Mouse (Mus musculus): ENCODE data around the gene Dpysl4. TPM values are rescaled to one million over a fixed set of nuclear protein-coding genes. Genes with fewer than 3 reads are reported as not detected.

Gene Dpysl4
- total and polyA plus RNA-seq, 3 experiments = not detected

DNA sequence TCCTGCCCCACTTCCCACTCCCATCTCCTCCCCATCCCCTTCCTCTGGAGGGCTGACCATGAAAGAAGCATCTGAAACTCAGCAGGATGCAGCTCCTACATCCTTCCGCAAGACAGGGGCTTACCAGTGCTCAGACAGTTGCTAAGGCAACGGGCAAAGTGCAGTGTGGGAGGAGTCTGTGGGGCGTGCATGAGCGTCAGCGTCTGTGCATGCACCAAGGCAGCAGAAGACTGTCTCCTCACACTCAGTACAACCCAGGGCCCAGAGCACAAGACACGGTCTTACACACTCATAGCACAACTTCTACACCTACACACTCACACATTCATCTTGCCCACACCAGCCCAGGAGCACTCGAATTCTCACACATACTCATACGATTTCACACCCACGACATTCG, 65.3 kb downstream of the Dpysl4 start:
- Histone ChIP-seq H3K79me2 (replicated peaks; ENCODE audit: control insufficient read depth, extremely low read depth, insufficient read depth, poor library complexity, severe bottlenecking) (no peaks in the 10 kb centered on the region), H3K36me3 (replicated peaks in 1 of 2; ENCODE audit: control insufficient read depth in 1 of 2, insufficient read depth in 1 of 2, low read length in 1 of 2) (no peaks in the 10 kb centered on the region), H3K4me2 (ENCODE audit: insufficient read depth, low read depth, poor library complexity, severe bottlenecking) (no peak overlapping the region), H3K9ac (ENCODE audit: insufficient read depth, low read depth) (no peak overlapping the region), H3K4me1 (ENCODE audit: control insufficient read depth in 1 of 2, insufficient read depth in 2 of 2) (peaks cover 0 to 1% of the 10 kb centered on the region in 2 experiments; a peak in 1 of 4 replicates), H3K4me3 (replicated peaks in 1 of 3; ENCODE audit: low read depth in 2 of 3, low read length in 2 of 3, poor library complexity in 1 of 3) (no peak overlapping the region), H3K27ac (ENCODE audit: insufficient read depth, low read depth) (no peak overlapping the region), H3K9me3 (replicated peaks; ENCODE audit: low read length) (no peaks in the 10 kb centered on the region), H3K27me3 (replicated peaks) (peaks cover 96% of the 10 kb centered on the region)
- in situ Hi-C loops (cut with MboI; ENCODE audit: low pct_ligation_motif_present, low pct_unique_long_range_greater_than_20kb, low sequenced_read_pairs) = no loop called here
- no peak for TF ChIP-seq MAX (IDR thresholded peaks at IDR 0.05; ENCODE audit: low read length)
- no peak for TF ChIP-seq USF1 (IDR thresholded peaks at IDR 0.05; ENCODE audit: low read depth, low read length)
- TF ChIP-seq USF2 (conservative IDR thresholded peaks at IDR 0.05; ENCODE audit: low read depth, low read length) = no peak
- no peak for TF ChIP-seq JUN (IDR thresholded peaks at IDR 0.05; ENCODE audit: insufficient read depth, low read depth, low read length)
- no peak for TF ChIP-seq PAX5 (IDR thresholded peaks at IDR 0.05; ENCODE audit: low read length)
- TF ChIP-seq HCFC1 (IDR thresholded peaks at IDR 0.05; ENCODE audit: low read depth, low read length) = no peak
- TF ChIP-seq SIN3A (IDR thresholded peaks at IDR 0.05; ENCODE audit: low read length) = no peak
- TF ChIP-seq ZNF384 (IDR thresholded peaks at IDR 0.05; ENCODE audit: low read depth, low read length) = no peak
- no peak for TF ChIP-seq MXI1 (IDR thresholded peaks at IDR 0.05; ENCODE audit: low read depth, low read length)
- no peak for TF ChIP-seq ZMIZ1 (IDR thresholded peaks at IDR 0.05; ENCODE audit: low read depth, low read length)
- TF ChIP-seq POLR2AphosphoS2 (IDR thresholded peaks at IDR 0.05; ENCODE audit: low read depth, low read length) = no peak
- no peak for TF ChIP-seq EP300 (IDR thresholded peaks at IDR 0.05; ENCODE audit: low read length)
- TF ChIP-seq RAD21 (IDR thresholded peaks at IDR 0.05; ENCODE audit: low read depth, low read length) = no peak
- TF ChIP-seq ZC3H11A (IDR thresholded peaks at IDR 0.05; ENCODE audit: low read depth, low read length) = no peak
- DNase-seq (ENCODE audit: extremely low read depth) = no peak
- dilution Hi-C loops (cut with MboI; ENCODE audit: extremely low pct_ligation_motif_present, extremely low pct_unique_long_range_greater_than_20kb, low sequenced_read_pairs) = no loop called here

Other genes starting within 250 kb of the Dpysl4 start
- 24.3 and 28.9 TPM in 2 replicates for gene Ppp2r2d, start 239.9 kb upstream of the Dpysl4 start, total RNA-seq (2012; rRNA removed)
- 54.1 and 56.3 TPM in 2 replicates for gene Ppp2r2d, start 239.9 kb upstream of the Dpysl4 start, total RNA-seq (2014; rRNA removed)
- 39.6 and 46.0 TPM in 2 replicates for gene Ppp2r2d, start 239.9 kb upstream of the Dpysl4 start, polyA plus RNA-seq (2012; ENCODE audit: insufficient read length, low read depth)
- 3.6 and 5.1 TPM in 2 replicates for gene Mapk1ip1, start 239.7 kb upstream of the Dpysl4 start, total RNA-seq (2012; rRNA removed)
- 3.2 and 4.2 TPM in 2 replicates for gene Mapk1ip1, start 239.7 kb upstream of the Dpysl4 start, total RNA-seq (2014; rRNA removed)
- 5.2 and 6.6 TPM in 2 replicates for gene Mapk1ip1, start 239.7 kb upstream of the Dpysl4 start, polyA plus RNA-seq (2012; ENCODE audit: insufficient read length, low read depth)
- 27.0 and 102 TPM in 2 replicates for gene Bnip3, start 176.5 kb upstream of the Dpysl4 start, total RNA-seq (2012; rRNA removed)
- 176 and 294 TPM in 2 replicates for gene Bnip3, start 176.5 kb upstream of the Dpysl4 start, total RNA-seq (2014; rRNA removed)
- 15.7 and 20.8 TPM in 2 replicates for gene Bnip3, start 176.5 kb upstream of the Dpysl4 start, polyA plus RNA-seq (2012; ENCODE audit: insufficient read length, low read depth)
- gene Jakmip3, start 145.3 kb upstream of the Dpysl4 start, total RNA-seq (2012; rRNA removed) = not detected in 2 replicates
- not detected in 2 replicates for gene Jakmip3, start 145.3 kb upstream of the Dpysl4 start, total RNA-seq (2014; rRNA removed)
- not detected in 2 replicates for gene Jakmip3, start 145.3 kb upstream of the Dpysl4 start, polyA plus RNA-seq (2012; ENCODE audit: insufficient read length, low read depth)
- 0.21 TPM in 1 of 2 replicates, not detected in the other for gene Lrrc27, start 127.0 kb downstream of the Dpysl4 start, total RNA-seq (2012; rRNA removed)
- gene Lrrc27, start 127.0 kb downstream of the Dpysl4 start, total RNA-seq (2014; rRNA removed) = not detected in 2 replicates
- not detected in 2 replicates for gene Lrrc27, start 127.0 kb downstream of the Dpysl4 start, polyA plus RNA-seq (2012; ENCODE audit: insufficient read length, low read depth)
- not detected in 2 replicates for gene Stk32c, start 127.3 kb downstream of the Dpysl4 start, total RNA-seq (2012; rRNA removed)
- not detected in 2 replicates for gene Stk32c, start 127.3 kb downstream of the Dpysl4 start, total RNA-seq (2014; rRNA removed)
- not detected in 2 replicates for gene Stk32c, start 127.3 kb downstream of the Dpysl4 start, polyA plus RNA-seq (2012; ENCODE audit: insufficient read length, low read depth)
- 0.08 TPM in 1 of 2 replicates, not detected in the other for gene Pwwp2b, start 162.5 kb downstream of the Dpysl4 start, total RNA-seq (2012; rRNA removed)
- not detected in 2 replicates for gene Pwwp2b, start 162.5 kb downstream of the Dpysl4 start, total RNA-seq (2014; rRNA removed)
- not detected in 2 replicates for gene Pwwp2b, start 162.5 kb downstream of the Dpysl4 start, polyA plus RNA-seq (2012; ENCODE audit: insufficient read length, low read depth)

Data from CH12.LX (cell line).